Comparison of ENCODE assay signal across 1 mouse cellular context in the genomic region with DNA sequence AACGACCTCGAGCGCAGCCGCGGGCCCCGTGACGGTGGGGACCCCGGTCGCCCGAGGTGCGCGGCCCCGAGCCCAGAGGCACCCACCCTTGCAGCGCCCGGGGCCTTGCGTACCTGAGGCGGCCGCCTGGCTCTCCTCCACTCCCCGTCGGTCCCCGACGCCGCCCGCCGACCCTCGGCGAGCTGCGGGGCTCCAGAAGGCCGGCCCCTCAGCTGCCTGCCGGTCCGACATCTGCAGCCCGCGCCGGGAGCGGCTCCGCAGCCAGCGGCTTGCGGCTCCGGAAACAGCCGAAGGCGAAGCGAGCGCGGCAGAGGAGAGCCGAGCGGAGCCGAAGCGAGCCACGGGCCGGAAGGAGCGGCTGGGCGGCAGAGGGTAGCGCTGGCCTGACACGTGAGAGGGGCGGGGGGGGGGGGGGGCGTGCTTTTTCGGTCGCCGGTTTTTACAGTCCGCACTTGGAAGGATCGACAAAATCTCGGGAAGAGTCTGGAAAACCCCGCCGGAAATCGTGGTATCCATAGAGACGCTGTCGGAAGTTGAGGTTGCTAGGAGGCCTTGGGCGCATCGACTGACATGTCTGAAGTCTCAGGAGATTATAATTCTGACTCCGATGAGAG.
TF ChIP-seq lines count a peak whose summit lies in the region.

Gene Tmed8, minus strand, starts transcription at position 482 of the 614 bp plus-strand sequence.

TF ChIP-seq in CH12.LX, 34 proteins besides CTCF, POLR2A, EP300 and RAD21 (continued from another document):
- no peak for TF ChIP-seq CHD1 (IDR thresholded peaks at IDR 0.05; ENCODE audit: low read depth, low read length)
- TF ChIP-seq KAT2A (IDR thresholded peaks at IDR 0.05; ENCODE audit: insufficient replicate concordance, low read length), result 0 out of 2 replicates have a peak, but pooled peaks have one; percentile 7
- no peak for TF ChIP-seq USF1 (IDR thresholded peaks at IDR 0.05; ENCODE audit: low read depth, low read length)
- TF ChIP-seq SIN3A (IDR thresholded peaks at IDR 0.05; ENCODE audit: low read length), result peak; percentile 61
- TF ChIP-seq BHLHE40 (IDR thresholded peaks at IDR 0.05; ENCODE audit: low read depth, low read length), result peak; percentile 76
- no peak; the same call in 1 of the 2 replicates for TF ChIP-seq HCFC1 (IDR thresholded peaks at IDR 0.05; ENCODE audit: low read depth, low read length)
- TF ChIP-seq GABPA (IDR thresholded peaks at IDR 0.05; ENCODE audit: insufficient replicate concordance, low read depth, low read length), result no peak
- TF ChIP-seq UBTF (IDR thresholded peaks at IDR 0.05; ENCODE audit: low read depth, low read length), result peak; percentile 88
- no peak for TF ChIP-seq TBP (conservative IDR thresholded peaks at IDR 0.05; ENCODE audit: low read depth, low read length)
- TF ChIP-seq TCF12 (IDR thresholded peaks at IDR 0.05; ENCODE audit: low read depth, low read length), result 0 out of 2 replicates have a peak, but pooled peaks have one; percentile 10
